Mouse (Mus musculus) heart, adult 2 months (tissue): Measurements from ENCODE around the gene Nrg3.

ENCODE experiments used
- CTCF ChIP-seq: fragments of 200-600 bp; IDR thresholded peaks from 2 replicates; pipeline ENCODE4 v1.8.1; 2022; ENCODE audit warnings: antibody characterized with exemption, mild to moderate bottlenecking, moderate library complexity
- POLR2A ChIP-seq: fragments of 200-500 bp; IDR thresholded peaks from 2 replicates; pipeline ENCODE4 v1.6.1; 2011; ENCODE audit warnings: mild to moderate bottlenecking, low read depth, low read length, control low read depth; ENCODE audit not compliant: insufficient read depth

DNA sequence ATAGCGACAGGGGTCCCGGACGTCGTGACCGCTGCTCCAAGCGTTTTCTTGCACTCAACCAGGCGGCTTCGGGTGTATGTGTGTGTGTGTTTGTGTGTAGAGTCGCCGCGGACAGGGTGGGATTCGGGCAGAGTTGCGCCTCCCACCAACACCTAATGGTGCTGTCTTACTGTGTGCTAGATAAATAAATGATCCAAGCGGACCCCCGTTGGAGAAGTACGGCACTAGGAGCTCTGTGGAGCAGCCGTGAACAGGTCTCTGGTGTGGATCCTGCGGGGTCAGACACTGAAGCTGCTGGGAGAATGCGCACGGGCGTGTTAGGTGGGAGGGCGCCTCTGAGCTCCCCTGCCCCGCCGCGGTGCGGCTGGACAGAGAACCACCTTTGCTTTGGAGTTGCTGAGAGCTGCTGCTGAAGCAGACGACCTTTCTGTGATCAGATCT, 903 bp upstream of the Nrg3 start:
- TF ChIP-seq POLR2A (no peak), CTCF (no peak)
